Mouse (Mus musculus) frontal cortex, postnatal 10 days (tissue): ENCODE measurements around the gene Htra1.

ENCODE experiments used
- DNase-seq, 2 experiments: peaks; one replicate each; pipeline ENCODE4 v3.0.0; 2022; ENCODE audit warnings: low spot score in 2 of 2, mixed read lengths in 1 of 2

Gene Htra1

GRCm38 (mm10) chr7:130935421-130935792 is 504 bp upstream of the Htra1 start:
- DNase-seq = no peak

GRCm38 (mm10) chr7:130936472-130936951 is 601 bp downstream of the Htra1 start:
- DNase-seq = no peak

GRCm38 (mm10) chr7:130937266-130937841 is 1.4 kb downstream of the Htra1 start:
- no peak for DNase-seq

- no peak for DNase-seq
Observed at GRCm38 (mm10) chr7:130938005-130938404, 2.1 kb downstream of the Htra1 start.

- DNase-seq = no peak
Observed at GRCm38 (mm10) chr7:130938896-130939295, 3.0 kb downstream of the Htra1 start.

- DNase-seq = no peak
Observed at GRCm38 (mm10) chr7:130940733-130941132, 4.8 kb downstream of the Htra1 start.

- no peak for DNase-seq
Observed at GRCm38 (mm10) chr7:130943280-130943895, 7.5 kb downstream of the Htra1 start.

- no peak for DNase-seq
Observed at GRCm38 (mm10) chr7:130944766-130945475, 9.0 kb downstream of the Htra1 start.

- DNase-seq = no peak
Observed at GRCm38 (mm10) chr7:130945730-130946129, 9.8 kb downstream of the Htra1 start.

GRCm38 (mm10) chr7:130946303-130946702 is 10.4 kb downstream of the Htra1 start:
- no peak for DNase-seq

GRCm38 (mm10) chr7:130948563-130949208 is 12.8 kb downstream of the Htra1 start:
- no peak for DNase-seq

GRCm38 (mm10) chr7:130949331-130949751 is 13.4 kb downstream of the Htra1 start:
- DNase-seq = peak in 1 of 2 experiments; percentile 49

GRCm38 (mm10) chr7:130950482-130950881 is 14.6 kb downstream of the Htra1 start:
- no peak for DNase-seq

- no peak for DNase-seq
Observed at GRCm38 (mm10) chr7:130951004-130951403, 15.1 kb downstream of the Htra1 start.

- DNase-seq = no peak
Observed at GRCm38 (mm10) chr7:130953376-130953775, 17.5 kb downstream of the Htra1 start.

GRCm38 (mm10) chr7:130954177-130954601 is 18.3 kb downstream of the Htra1 start:
- no peak for DNase-seq

- no peak for DNase-seq
Observed at GRCm38 (mm10) chr7:130958551-130958950, 22.6 kb downstream of the Htra1 start.

GRCm38 (mm10) chr7:130959868-130960267 is 24.0 kb downstream of the Htra1 start:
- DNase-seq = no peak

- DNase-seq = no peak
Observed at GRCm38 (mm10) chr7:130961429-130961828, 25.5 kb downstream of the Htra1 start.

- peak; percentile 38 to 50 for DNase-seq
Observed at GRCm38 (mm10) chr7:130964686-130965085, 28.8 kb downstream of the Htra1 start.

GRCm38 (mm10) chr7:130965396-130965795 is 29.5 kb downstream of the Htra1 start:
- no peak for DNase-seq

GRCm38 (mm10) chr7:130965909-130966365 is 30.0 kb downstream of the Htra1 start:
- peak; percentile 41 to 47 for DNase-seq
